Mouse (Mus musculus) stomach, embryonic 16.5 days (tissue): ENCODE measurements around the gene Ap3b1. TPM values are rescaled to one million over a fixed set of nuclear protein-coding genes. Genes with fewer than 3 reads are reported as not detected.

Experiments
- ATAC-seq: fragments of 200-750 bp; cut with Nextera tagmentation; 2 replicates; pipeline ENCODE4 v1.8.0; 2017; ENCODE audit warnings: moderate number of reproducible peaks, moderate TSS enrichment; ENCODE audit not compliant: insufficient read depth, low FRiP score
- H3K27ac ChIP-seq: fragments of 300-500 bp; sonication (generic); 2 replicates; pipeline ENCODE4 v1.5.1; 2014; ENCODE audit warnings: low read length
- H3K27me3 ChIP-seq: fragments of 300-500 bp; sonication (generic); 2 replicates; pipeline ENCODE4 v1.6.1; 2014; ENCODE audit warnings: low read length, control low read depth, mixed read lengths; ENCODE audit not compliant: control insufficient read depth, insufficient read depth
- H3K36me3 ChIP-seq: fragments of 300-500 bp; sonication (generic); 2 replicates; pipeline ENCODE4 v1.6.1; 2014; ENCODE audit warnings: low read length; ENCODE audit not compliant: control insufficient read depth, insufficient read depth
- H3K4me1 ChIP-seq: fragments of 300-500 bp; sonication (generic); 2 replicates; pipeline ENCODE4 v1.6.1; 2014; ENCODE audit warnings: low read length, control low read depth, mixed read lengths; ENCODE audit not compliant: control insufficient read depth, insufficient read depth
- H3K4me2 ChIP-seq: fragments of 300-500 bp; sonication (generic); 2 replicates; pipeline ENCODE4 v1.6.1; 2014; ENCODE audit warnings: low read depth, low read length, mixed read lengths
- H3K4me3 ChIP-seq: fragments of 300-500 bp; sonication (generic); replicated peaks from 2 replicates; pipeline ENCODE4 v1.5.1; 2014; ENCODE audit warnings: mild to moderate bottlenecking, low read length
- H3K9ac ChIP-seq: fragments of 300-500 bp; sonication (generic); 2 replicates; pipeline ENCODE4 v1.6.1; 2014; ENCODE audit warnings: low read length
- H3K9me3 ChIP-seq: fragments of 300-500 bp; sonication (generic); replicated peaks from 2 replicates; pipeline ENCODE4 v1.6.1; 2016; ENCODE audit warnings: low read length, control low read depth; ENCODE audit not compliant: control insufficient read depth
- WGBS: fragments of 180-500 bp; shearing (Covaris S2); extraction: QIAGEN DNeasy Blood & Tissue Kit; methylation state at CpG from one replicate; pipeline ENCODE4 v1.1.7; 2014; 5-methylcytosine and 5-hydroxymethylcytosine counted together
- polyA plus RNA-seq: library from polyadenylated mRNA; unstranded; fragments of >200 nt; fragmentation: Nextera tagmentation; extraction: Ambion mirVana; gene quantifications from 2 replicates; pipeline ENCODE4 v1.2.1, GENCODE M21; 2015

The Ap3b1 gene
- polyA plus RNA-seq, 1 experiment from 2014 or later = 47.3 TPM

DNA sequence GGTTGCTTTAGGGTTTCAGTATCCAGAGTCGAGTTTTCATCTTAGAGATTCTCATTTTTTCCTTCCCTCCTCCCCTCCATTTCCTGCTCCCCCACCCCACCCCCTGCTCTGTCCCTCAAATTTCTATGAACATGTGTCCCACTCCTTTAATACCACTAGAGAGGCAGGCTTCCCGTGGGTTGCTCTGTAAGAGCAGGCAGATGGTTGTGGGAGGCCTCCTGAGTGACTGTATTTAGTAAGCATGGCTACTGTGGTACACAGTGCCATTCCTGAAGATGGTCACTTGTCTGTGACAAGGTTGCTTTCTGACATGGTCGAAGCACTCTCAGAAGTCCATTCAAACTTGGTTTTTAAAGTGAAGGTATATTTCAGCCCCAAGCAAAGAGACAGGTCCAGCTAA, 147.7 kb downstream of the Ap3b1 start:
- peaks cover 6% of the 10 kb centered on the region; the same call in 1 of the 2 replicates for H3K36me3 ChIP-seq
- no peaks in the 10 kb centered on the region for H3K9me3 ChIP-seq
- no peaks in the 10 kb centered on the region for H3K27me3 ChIP-seq
- H3K4me2 ChIP-seq = no peak overlapping the region
- H3K9ac ChIP-seq = no peak overlapping the region
- no peak for ATAC-seq
- no peak overlapping the region for H3K4me3 ChIP-seq
- WGBS = 90% methylated on average over 3 of the region's 3 CpGs
- H3K4me1 ChIP-seq = no peaks in the 10 kb centered on the region
- H3K27ac ChIP-seq = no peak overlapping the region

DNA sequence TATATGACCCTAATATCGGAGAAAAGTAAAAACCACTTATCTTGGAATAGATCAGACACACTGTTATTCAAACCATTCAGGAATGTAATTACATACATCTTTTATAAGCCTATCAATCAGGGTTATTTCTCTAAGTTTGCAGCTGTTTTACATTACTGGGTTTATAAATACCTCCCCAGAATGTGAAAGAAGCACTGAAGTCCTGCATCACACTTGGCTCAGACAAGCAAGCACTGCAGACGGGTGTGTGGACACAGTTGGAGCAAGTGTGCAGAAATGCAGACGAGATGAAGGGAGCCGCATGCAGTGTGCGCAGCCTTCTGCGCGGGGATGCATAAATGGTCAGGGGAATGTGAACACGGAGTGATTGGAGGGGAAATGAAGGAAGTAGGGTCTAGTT, 149.6 kb downstream of the Ap3b1 start:
- H3K9ac ChIP-seq = no peak overlapping the region
- H3K36me3 ChIP-seq = peaks cover 6% of the 10 kb centered on the region; the same call in 1 of the 2 replicates
- no peaks in the 10 kb centered on the region for H3K4me1 ChIP-seq
- H3K4me2 ChIP-seq = no peak overlapping the region
- H3K27me3 ChIP-seq = no peaks in the 10 kb centered on the region
- no peaks in the 10 kb centered on the region for H3K9me3 ChIP-seq
- 84% methylated on average over 8 of the region's 8 CpGs for WGBS
- H3K4me3 ChIP-seq = no peak overlapping the region
- no peak overlapping the region for H3K27ac ChIP-seq
- no peak for ATAC-seq

DNA sequence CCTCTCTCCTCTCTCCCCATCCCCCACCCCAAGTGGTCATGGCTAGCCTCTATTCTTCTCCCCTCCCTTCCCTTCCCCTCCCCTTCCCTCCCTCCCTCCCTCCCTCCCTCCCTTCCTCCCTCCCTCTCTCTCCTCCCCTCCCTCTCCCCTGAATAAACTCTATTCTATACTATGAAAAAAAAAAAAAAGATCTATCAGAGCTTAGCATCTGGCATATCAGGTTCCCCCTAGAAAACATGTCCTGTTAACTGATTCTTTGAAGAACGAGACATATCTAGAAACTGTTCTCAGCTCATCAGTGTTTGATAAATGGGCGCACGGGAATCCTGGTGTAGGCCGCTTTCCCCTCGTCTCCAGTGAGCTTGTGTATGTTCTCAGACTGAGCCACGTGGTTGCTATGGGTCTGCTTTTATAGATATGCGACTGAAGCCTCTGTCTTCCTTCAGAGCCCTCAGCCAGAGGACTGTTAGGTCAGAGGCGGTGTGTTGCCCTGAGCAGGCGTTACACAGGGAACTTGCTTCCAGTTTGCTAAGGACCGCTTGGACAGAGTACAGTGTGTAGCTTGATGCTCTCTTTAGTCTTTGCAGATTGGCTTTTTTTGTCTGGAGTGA, 154.5 kb downstream of the Ap3b1 start:
- H3K9me3 ChIP-seq = no peaks in the 10 kb centered on the region
- H3K4me3 ChIP-seq = no peak overlapping the region
- whole genome bisulfite sequencing = 58% methylated on average over 10 of the region's 10 CpGs
- ATAC-seq = no peak
- H3K27me3 ChIP-seq = no peaks in the 10 kb centered on the region
- H3K27ac ChIP-seq = no peak overlapping the region
- H3K9ac ChIP-seq = no peak overlapping the region
- no peaks in the 10 kb centered on the region for H3K36me3 ChIP-seq
- no peak overlapping the region for H3K4me2 ChIP-seq
- H3K4me1 ChIP-seq = no peaks in the 10 kb centered on the region

DNA sequence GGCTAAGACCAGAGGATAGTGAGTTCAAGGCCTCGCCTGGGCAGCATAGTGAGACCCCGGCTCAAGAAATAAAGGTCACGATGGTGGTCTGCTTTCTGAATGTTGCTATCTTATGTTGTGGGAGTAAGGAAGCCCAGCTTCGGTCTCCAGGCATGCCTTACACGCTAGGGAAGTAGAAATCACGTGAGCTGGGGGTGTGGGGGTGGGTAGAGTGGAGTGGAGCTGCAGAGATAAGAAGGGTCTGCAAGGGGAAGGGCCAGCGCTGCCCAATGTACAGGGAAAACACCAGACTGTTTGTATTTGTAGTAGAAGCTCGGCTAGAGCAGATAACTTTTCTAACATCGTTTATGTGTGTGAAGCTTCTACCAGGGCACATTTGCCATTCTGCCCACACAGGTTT, 155.1 kb downstream of the Ap3b1 start:
- no peak for ATAC-seq
- no peaks in the 10 kb centered on the region for H3K9me3 ChIP-seq
- no peak overlapping the region for H3K4me2 ChIP-seq
- 62% methylated on average over 9 of the region's 9 CpGs for WGBS
- H3K9ac ChIP-seq = no peak overlapping the region
- no peak overlapping the region for H3K4me3 ChIP-seq
- no peaks in the 10 kb centered on the region for H3K4me1 ChIP-seq
- no peak overlapping the region for H3K27ac ChIP-seq
- H3K36me3 ChIP-seq = no peaks in the 10 kb centered on the region
- no peaks in the 10 kb centered on the region for H3K27me3 ChIP-seq

DNA sequence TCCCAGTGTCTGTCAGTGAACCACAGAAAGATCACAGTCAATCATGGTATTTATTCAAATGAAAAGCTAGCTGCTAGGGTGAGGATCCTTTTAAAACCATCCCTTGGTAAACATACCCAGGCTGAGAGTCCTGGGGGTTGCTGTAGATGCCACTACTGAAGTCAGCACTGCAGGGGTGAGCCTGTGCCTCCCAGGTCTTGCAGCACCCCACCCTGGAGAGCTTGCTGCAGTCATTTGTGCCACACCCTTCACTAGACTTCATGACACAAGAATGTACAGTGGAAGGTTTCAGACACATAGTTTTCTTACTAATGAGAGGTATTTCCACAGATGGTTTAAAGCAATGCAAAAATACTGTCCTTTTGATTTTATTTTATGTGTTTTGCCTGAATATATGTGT, 156.2 kb downstream of the Ap3b1 start:
- no peak overlapping the region for H3K27ac ChIP-seq
- H3K4me1 ChIP-seq = no peaks in the 10 kb centered on the region
- no peaks in the 10 kb centered on the region for H3K36me3 ChIP-seq
- no peak overlapping the region for H3K4me3 ChIP-seq
- H3K4me2 ChIP-seq = no peak overlapping the region
- no peaks in the 10 kb centered on the region for H3K9me3 ChIP-seq
- no peak overlapping the region for H3K9ac ChIP-seq
- no peak for ATAC-seq
- no peaks in the 10 kb centered on the region for H3K27me3 ChIP-seq

DNA sequence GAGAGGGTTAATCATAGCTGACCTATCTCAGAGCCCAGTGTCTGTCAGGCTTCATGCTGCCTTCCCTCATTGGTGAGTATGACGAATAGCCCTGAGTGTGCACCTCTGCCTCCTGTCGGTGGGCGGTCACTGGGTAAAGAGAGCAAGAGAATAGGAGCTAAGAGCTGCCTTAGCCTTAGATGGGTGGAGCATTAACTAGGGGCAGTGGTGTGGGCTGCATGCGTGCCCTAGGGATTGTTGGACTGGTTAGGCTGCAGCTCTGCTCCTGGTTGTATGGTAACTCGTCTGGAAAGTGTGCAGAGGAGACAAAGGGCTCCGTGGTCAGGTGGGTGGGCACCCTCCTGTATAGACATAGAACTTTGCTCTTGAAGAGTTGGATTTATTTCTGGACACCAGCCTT, 157.8 kb downstream of the Ap3b1 start:
- Histone ChIP-seq H3K9ac (no peak overlapping the region), H3K4me3 (no peak overlapping the region), H3K27me3 (no peaks in the 10 kb centered on the region), H3K36me3 (no peaks in the 10 kb centered on the region), H3K4me2 (no peak overlapping the region), H3K27ac (no peak overlapping the region), H3K9me3 (no peaks in the 10 kb centered on the region), H3K4me1 (no peaks in the 10 kb centered on the region)
- 58% methylated on average over 6 of the region's 6 CpGs for WGBS
- no peak for ATAC-seq

DNA sequence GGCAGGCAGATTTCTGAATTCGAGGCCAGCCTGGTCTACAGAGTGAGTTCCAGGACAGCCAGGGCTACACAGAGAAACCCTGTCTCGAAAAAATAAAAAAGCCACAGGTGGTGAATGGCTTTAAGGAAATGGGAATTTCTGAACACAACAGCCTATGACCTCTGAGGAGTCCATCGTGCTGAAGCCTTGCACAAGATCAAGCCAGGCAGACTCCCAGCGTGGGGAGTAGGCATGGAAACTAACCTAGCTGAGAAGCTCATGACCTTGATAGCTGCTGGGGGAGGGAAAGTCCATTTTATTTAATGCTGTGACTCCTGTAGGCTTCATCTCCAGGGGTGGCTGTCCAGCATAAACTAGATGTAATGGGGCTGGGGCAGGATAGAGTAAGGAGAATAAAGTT, 159.4 kb downstream of the Ap3b1 start:
- Histone ChIP-seq H3K9me3 (no peaks in the 10 kb centered on the region), H3K27ac (no peak overlapping the region), H3K36me3 (no peaks in the 10 kb centered on the region), H3K27me3 (no peaks in the 10 kb centered on the region), H3K4me3 (no peak overlapping the region), H3K9ac (no peak overlapping the region), H3K4me1 (no peaks in the 10 kb centered on the region), H3K4me2 (no peak overlapping the region)
- no peak for ATAC-seq
- 92% methylated on average over 4 of the region's 4 CpGs for WGBS

DNA sequence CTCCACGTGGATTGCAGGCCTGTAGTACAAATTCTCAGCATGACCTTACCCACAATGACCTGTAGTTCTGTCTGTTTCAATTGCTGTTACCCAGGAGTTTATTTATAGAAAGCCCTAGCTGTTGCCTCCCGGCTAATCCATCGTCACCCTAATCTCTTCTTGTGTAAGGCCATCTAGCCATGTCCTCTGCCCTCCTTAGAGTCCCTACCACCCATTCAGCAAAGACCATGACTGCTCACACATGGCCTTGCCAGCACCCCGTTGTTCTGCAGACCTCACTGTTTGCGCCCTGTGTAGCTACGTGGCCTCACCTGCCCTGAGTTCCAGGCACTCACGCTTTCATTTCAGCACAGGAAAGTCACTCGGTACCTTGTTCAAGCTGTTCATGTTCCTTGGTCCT, 160.5 kb downstream of the Ap3b1 start:
- no peak for ATAC-seq
- WGBS = 82% methylated on average over 8 of the region's 8 CpGs
- Histone ChIP-seq H3K4me1 (no peaks in the 10 kb centered on the region), H3K27ac (no peak overlapping the region), H3K4me3 (no peak overlapping the region), H3K9me3 (no peaks in the 10 kb centered on the region), H3K9ac (no peak overlapping the region), H3K27me3 (no peaks in the 10 kb centered on the region), H3K36me3 (no peaks in the 10 kb centered on the region), H3K4me2 (no peak overlapping the region)

DNA sequence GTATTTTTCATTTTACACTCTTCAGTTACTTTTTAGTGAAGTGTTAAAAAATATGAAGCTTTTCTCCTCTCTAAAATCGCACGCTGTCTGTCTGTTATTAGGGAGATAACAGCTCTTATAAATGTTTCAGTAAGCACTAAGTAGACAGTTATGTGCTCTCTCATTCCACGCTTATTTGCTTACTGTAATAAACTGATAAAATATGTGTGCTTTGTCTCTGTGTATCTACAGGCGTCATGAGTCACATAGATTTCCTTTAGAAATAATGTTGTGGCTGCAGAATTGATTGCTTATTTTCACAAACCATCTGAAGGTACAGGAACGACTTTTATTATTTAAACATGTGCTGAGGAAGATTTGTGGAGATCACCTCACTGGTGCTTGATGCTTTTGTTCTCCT, 164.5 kb downstream of the Ap3b1 start:
- no peaks in the 10 kb centered on the region for H3K9me3 ChIP-seq
- H3K27ac ChIP-seq = no peak overlapping the region
- ATAC-seq = no peak
- no peak overlapping the region for H3K4me2 ChIP-seq
- H3K4me1 ChIP-seq = no peaks in the 10 kb centered on the region
- no peaks in the 10 kb centered on the region for H3K27me3 ChIP-seq
- H3K36me3 ChIP-seq = no peaks in the 10 kb centered on the region
- H3K4me3 ChIP-seq = no peak overlapping the region
- no peak overlapping the region for H3K9ac ChIP-seq
- 28% methylated on average over 5 of the region's 5 CpGs for WGBS
